Mouse (Mus musculus) midbrain, postnatal 0 days (tissue): ENCODE measurements around the gene Hs3st2. TPM values are rescaled to one million over a fixed set of nuclear protein-coding genes. Genes with fewer than 3 reads are reported as not detected.
A peak's percentile ranks its signal among the peaks of the same experiment; 100 is the strongest.

Source experiments
- ATAC-seq: fragments of 200-750 bp; cut with Nextera tagmentation; 2 replicates; pipeline ENCODE4 v1.8.0; 2017; ENCODE audit warnings: moderate number of reproducible peaks, mild to moderate bottlenecking, moderate TSS enrichment, moderate library complexity; ENCODE audit not compliant: low FRiP score
- DNase-seq: peaks from one replicate; pipeline ENCODE4 v3.0.0-alpha.2; 2015; ENCODE audit warnings: low spot score
- H3K27ac ChIP-seq: fragments of 300-500 bp; sonication (generic); 2 replicates; pipeline ENCODE4 v1.5.1; 2014; ENCODE audit warnings: low read depth, mild to moderate bottlenecking, low read length, mixed read lengths
- H3K27me3 ChIP-seq: fragments of 300-500 bp; sonication (generic); 2 replicates; pipeline ENCODE4 v1.6.1; 2014; ENCODE audit warnings: low read length, control low read depth, mixed read lengths; ENCODE audit not compliant: insufficient read depth
- H3K36me3 ChIP-seq: fragments of 300-500 bp; sonication (generic); 2 replicates; pipeline ENCODE4 v1.6.1; 2014; ENCODE audit warnings: low read length, control low read depth, mixed read lengths; ENCODE audit not compliant: insufficient read depth
- H3K4me1 ChIP-seq: fragments of 300-500 bp; sonication (generic); 2 replicates; pipeline ENCODE4 v1.6.1; 2014; ENCODE audit warnings: mild to moderate bottlenecking, control low read depth, antibody characterized with exemption, low read length, mixed read lengths; ENCODE audit not compliant: insufficient read depth
- H3K4me2 ChIP-seq: fragments of 300-500 bp; sonication (generic); 2 replicates; pipeline ENCODE4 v1.6.1; 2014; ENCODE audit warnings: low read depth, mild to moderate bottlenecking, low read length, mixed read lengths; ENCODE audit not compliant: poor library complexity, severe bottlenecking
- H3K4me3 ChIP-seq: fragments of 300-500 bp; sonication (generic); 2 replicates; pipeline ENCODE4 v1.5.1; 2014; ENCODE audit warnings: low read depth, mild to moderate bottlenecking, low read length, moderate library complexity
- H3K9ac ChIP-seq: fragments of 300-500 bp; sonication (generic); replicated peaks from 2 replicates; pipeline ENCODE4 v1.6.1; 2014; ENCODE audit warnings: mild to moderate bottlenecking, low read length, moderate library complexity, mixed read lengths; ENCODE audit not compliant: poor library complexity, severe bottlenecking
- H3K9me3 ChIP-seq: fragments of 300-500 bp; sonication (generic); 2 replicates; pipeline ENCODE4 v1.6.1; 2016; ENCODE audit warnings: low read length, control low read depth
- CTCF ChIP-seq: IDR thresholded peaks from 2 replicates; pipeline ENCODE4 v1.5.1; 2016; ENCODE audit warnings: antibody characterized with exemption, mild to moderate bottlenecking
- WGBS: fragments of 180-500 bp; shearing (Covaris S2); extraction: QIAGEN DNeasy Blood & Tissue Kit; methylation state at CpG from one replicate; pipeline ENCODE4 v1.1.7; 2014; 5-methylcytosine and 5-hydroxymethylcytosine counted together
- polyA plus RNA-seq: library from polyadenylated mRNA; unstranded; fragments of >200 nt; fragmentation: Nextera tagmentation; extraction: Ambion mirVana; gene quantifications from 2 replicates; pipeline ENCODE4 v1.2.1, GENCODE M21; 2015
- total RNA-seq: library from RNA; depleted of rRNA; stranded (reverse); fragments of >200 nt; gene quantifications from 2 replicates; pipeline ENCODE4 v1.2.3, GENCODE M21; 2014

The Hs3st2 gene
- total and polyA plus RNA-seq, 2 experiments from 2014 or later = 22.5 to 30.5 TPM

- Histone ChIP-seq H3K27me3 (no peaks in the 10 kb centered on the region), H3K4me2 (no peak overlapping the region), H3K4me3 (no peak overlapping the region), H3K9me3 (no peaks in the 10 kb centered on the region), H3K27ac (no peak overlapping the region), H3K4me1 (no peaks in the 10 kb centered on the region), H3K9ac (no peak overlapping the region), H3K36me3 (no peaks in the 10 kb centered on the region)
- ATAC-seq (no peak), DNase-seq (no peak)
- 84% methylated on average over 4 of the region's 4 CpGs for WGBS
- TF ChIP-seq CTCF = no peak
Observed at GRCm38 (mm10) chr7:121446281-121446680, 54.6 kb downstream of the Hs3st2 start.

DNA sequence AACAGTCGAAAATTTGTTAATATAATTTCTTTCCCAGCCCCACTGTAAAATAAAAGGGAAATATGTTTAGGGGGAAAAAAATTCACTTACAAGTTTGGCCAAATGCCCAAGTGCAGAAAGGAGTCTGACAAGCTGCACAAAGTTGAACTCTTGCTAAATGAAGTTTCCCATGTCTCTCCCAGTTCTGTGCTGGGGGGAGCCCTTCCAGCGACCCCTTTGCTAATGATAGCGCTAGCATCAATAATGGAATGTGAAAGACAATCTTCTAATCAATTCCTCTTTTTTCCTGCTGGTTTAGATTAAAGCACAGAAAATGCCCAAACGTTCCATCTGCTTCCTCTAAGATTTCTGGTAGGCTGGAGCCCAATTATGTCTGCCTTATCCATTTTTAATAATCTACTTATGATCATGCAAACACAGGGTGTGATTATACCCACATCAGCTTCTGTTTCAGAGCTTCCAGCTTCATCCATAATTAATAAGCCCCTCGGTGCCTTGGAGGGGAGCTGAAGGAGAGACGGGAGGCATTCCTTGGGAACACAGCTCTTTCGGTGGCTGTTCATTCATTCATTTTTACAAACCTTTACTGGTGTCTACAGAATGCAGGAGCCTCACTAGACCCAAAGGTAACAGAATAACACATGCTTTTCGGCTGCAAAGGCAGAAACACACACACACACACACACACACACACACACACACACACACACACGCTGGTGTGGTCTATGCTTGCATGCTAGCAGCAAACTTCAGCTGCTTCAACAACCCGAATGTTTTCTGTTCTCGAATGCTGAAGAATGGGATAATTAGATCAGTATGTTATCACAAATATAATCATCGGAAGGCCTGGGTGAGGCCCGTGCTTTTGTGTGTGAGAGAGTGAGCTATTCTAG is 59.5 kb downstream of the Hs3st2 start:
- no peak overlapping the region for H3K4me3 ChIP-seq
- 30% methylated on average over 13 of the region's 13 CpGs for WGBS
- no peak overlapping the region for H3K27ac ChIP-seq
- no peaks in the 10 kb centered on the region for H3K9me3 ChIP-seq
- H3K4me2 ChIP-seq = no peak overlapping the region
- H3K36me3 ChIP-seq = no peaks in the 10 kb centered on the region
- TF ChIP-seq CTCF = no peak
- DNase-seq (peak; percentile 8), ATAC-seq (peak; percentile 41; the same call in 1 of the 2 replicates)
- no peaks in the 10 kb centered on the region for H3K4me1 ChIP-seq
- H3K9ac ChIP-seq = no peak overlapping the region
- no peaks in the 10 kb centered on the region for H3K27me3 ChIP-seq

- no peaks in the 10 kb centered on the region for H3K36me3 ChIP-seq
- no peaks in the 10 kb centered on the region for H3K9me3 ChIP-seq
- ATAC-seq (no peak), DNase-seq (no peak)
- no peak overlapping the region for H3K4me2 ChIP-seq
- TF ChIP-seq CTCF = peak; percentile 23
- no peak overlapping the region for H3K4me3 ChIP-seq
- no peak overlapping the region for H3K27ac ChIP-seq
- WGBS = 88% methylated on average over 1 of the region's 1 CpGs
- no peaks in the 10 kb centered on the region for H3K4me1 ChIP-seq
- H3K27me3 ChIP-seq = no peaks in the 10 kb centered on the region
- no peak overlapping the region for H3K9ac ChIP-seq
Observed at GRCm38 (mm10) chr7:121456716-121457115, 65.1 kb downstream of the Hs3st2 start.

DNA sequence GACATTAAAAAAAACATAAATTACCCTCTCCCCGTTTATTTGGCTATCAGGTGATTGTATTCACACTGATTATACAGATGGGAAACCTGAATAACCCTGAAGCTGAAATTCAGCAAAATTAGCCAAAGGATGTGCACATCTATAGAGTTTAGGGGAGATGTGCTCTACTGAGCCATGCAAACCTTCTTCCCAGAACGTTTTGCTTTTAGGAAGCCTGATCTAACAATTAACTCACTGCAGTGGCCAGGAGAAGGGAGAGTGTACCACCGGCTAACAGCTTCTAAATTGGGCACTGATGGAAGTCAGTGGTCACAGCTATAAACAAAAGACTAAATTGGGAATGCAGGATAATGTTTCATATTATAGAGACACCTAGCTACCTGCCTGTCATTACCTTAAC is 66.4 kb downstream of the Hs3st2 start:
- no peak overlapping the region for H3K27ac ChIP-seq
- no peaks in the 10 kb centered on the region for H3K4me1 ChIP-seq
- H3K27me3 ChIP-seq = no peaks in the 10 kb centered on the region
- TF ChIP-seq CTCF = no peak
- 45% methylated on average over 3 of the region's 3 CpGs for WGBS
- no peaks in the 10 kb centered on the region for H3K36me3 ChIP-seq
- H3K9me3 ChIP-seq = no peaks in the 10 kb centered on the region
- ATAC-seq (no peak), DNase-seq (no peak)
- no peak overlapping the region for H3K9ac ChIP-seq
- H3K4me3 ChIP-seq = no peak overlapping the region
- no peak overlapping the region for H3K4me2 ChIP-seq

GRCm38 (mm10) chr7:121460626-121461025 is 69.0 kb downstream of the Hs3st2 start:
- Histone ChIP-seq H3K4me2 (no peak overlapping the region), H3K9ac (no peak overlapping the region), H3K27ac (no peak overlapping the region), H3K36me3 (no peaks in the 10 kb centered on the region), H3K4me1 (no peaks in the 10 kb centered on the region), H3K27me3 (no peaks in the 10 kb centered on the region), H3K4me3 (no peak overlapping the region), H3K9me3 (no peaks in the 10 kb centered on the region)
- no peak for ATAC-seq
- TF ChIP-seq CTCF = no peak
- 78% methylated on average over 6 of the region's 6 CpGs for WGBS
- DNase-seq = no peak

GRCm38 (mm10) chr7:121464441-121464840 is 72.8 kb downstream of the Hs3st2 start:
- Histone ChIP-seq H3K4me1 (no peaks in the 10 kb centered on the region), H3K4me3 (no peak overlapping the region), H3K27me3 (no peaks in the 10 kb centered on the region), H3K27ac (no peak overlapping the region), H3K36me3 (no peaks in the 10 kb centered on the region), H3K9me3 (no peaks in the 10 kb centered on the region), H3K9ac (no peak overlapping the region), H3K4me2 (no peak overlapping the region)
- 88% methylated on average over 5 of the region's 5 CpGs for WGBS
- no peak for ATAC-seq
- TF ChIP-seq CTCF = no peak
- no peak for DNase-seq
